Mouse (Mus musculus) megakaryocyte, embryonic 14.5 days (primary cell): Measurements from ENCODE around the gene Gm20388. TPM values are rescaled to one million over a fixed set of nuclear protein-coding genes. Genes with fewer than 3 reads are reported as not detected.
A peak's percentile ranks its signal among the peaks of the same experiment; 100 is the strongest.

Source experiments
- H3K27me3 ChIP-seq: replicated peaks from 2 replicates; pipeline ENCODE3; 2012; ENCODE audit warnings: inconsistent platforms
- H3K36me3 ChIP-seq: replicated peaks from 2 replicates; pipeline ENCODE3; 2012; ENCODE audit warnings: low read length, inconsistent platforms, mixed read lengths
- H3K4me1 ChIP-seq: 2 replicates; pipeline ENCODE4 v1.6.1; 2012; ENCODE audit warnings: inconsistent platforms
- H3K4me3 ChIP-seq: replicated peaks from 2 replicates; pipeline ENCODE3; 2012; ENCODE audit warnings: moderate library complexity, mild to moderate bottlenecking, inconsistent platforms
- H3K9me3 ChIP-seq: 2 replicates; pipeline ENCODE4 v1.6.1; 2012; ENCODE audit warnings: inconsistent platforms
- FLI1 ChIP-seq: IDR thresholded peaks from 2 replicates; pipeline ENCODE4 v1.6.1; 2012; ENCODE audit warnings: low read length, inconsistent platforms, mixed read lengths
- GATA1 ChIP-seq: IDR thresholded peaks from 3 replicates; pipeline ENCODE4 v1.6.1; 2012; ENCODE audit warnings: mixed read lengths, low read length, inconsistent platforms, borderline replicate concordance
- polyA plus RNA-seq: library from polyadenylated mRNA; stranded (reverse); fragments of >175 nt; gene quantifications from 2 replicates; pipeline ENCODE4 v1.2.3, GENCODE M21; 2012; ENCODE audit warnings: low replicate concordance; ENCODE audit not compliant: insufficient read depth

Gene Gm20388
- polyA plus RNA-seq, 1 experiment, result 111 TPM

- peaks cover 2% of the 10 kb centered on the region for H3K27me3 ChIP-seq
- H3K36me3 ChIP-seq, result peaks cover 74% of the 10 kb centered on the region
- TF ChIP-seq FLI1 (no peak), GATA1 (no peak)
These were observed 172.6 kb downstream of the Gm20388 start for GRCm38 (mm10) chr8:120083261-120083660.

GRCm38 (mm10) chr8:120084783-120085182, 174.1 kb downstream of the Gm20388 start:
- no peaks in the 10 kb centered on the region for H3K27me3 ChIP-seq
- peaks cover 8% of the 10 kb centered on the region; the same call in 1 of the 2 replicates for H3K4me1 ChIP-seq
- no peak overlapping the region for H3K4me3 ChIP-seq
- no peak for TF ChIP-seq GATA1
- TF ChIP-seq FLI1, result no peak
- H3K9me3 ChIP-seq, result no peaks in the 10 kb centered on the region
- H3K36me3 ChIP-seq, result peaks cover 83% of the 10 kb centered on the region

More at GRCm38 (mm10) chr8:120083261-120083660, 172.6 kb downstream of the Gm20388 start:
- H3K4me1 ChIP-seq, result peaks cover 7% of the 10 kb centered on the region
- peak overlapping the region; percentile 14 for H3K4me3 ChIP-seq
- no peaks in the 10 kb centered on the region for H3K9me3 ChIP-seq

GRCm38 (mm10) chr8:120089511-120089910, 178.9 kb downstream of the Gm20388 start:
- no peaks in the 10 kb centered on the region for H3K27me3 ChIP-seq
- peaks cover 20% of the 10 kb centered on the region for H3K4me1 ChIP-seq
- TF ChIP-seq GATA1 (no peak), FLI1 (no peak)
- H3K36me3 ChIP-seq, result peaks cover 91% of the 10 kb centered on the region
- peaks cover 12% of the 10 kb centered on the region for H3K9me3 ChIP-seq
- no peak overlapping the region for H3K4me3 ChIP-seq

GRCm38 (mm10) chr8:120091032-120091431, 180.4 kb downstream of the Gm20388 start:
- no peak for TF ChIP-seq FLI1
- no peak for TF ChIP-seq GATA1
- peaks cover 33% of the 10 kb centered on the region for H3K4me1 ChIP-seq
- peaks cover 91% of the 10 kb centered on the region for H3K36me3 ChIP-seq

GRCm38 (mm10) chr8:120093103-120093502, 182.5 kb downstream of the Gm20388 start:
- H3K36me3 ChIP-seq, result peaks cover 83% of the 10 kb centered on the region
- H3K9me3 ChIP-seq, result peaks cover 12% of the 10 kb centered on the region
- no peak for TF ChIP-seq FLI1
- TF ChIP-seq GATA1, result no peak
- H3K27me3 ChIP-seq, result no peaks in the 10 kb centered on the region
- no peak overlapping the region for H3K4me3 ChIP-seq
- peaks cover 46% of the 10 kb centered on the region for H3K4me1 ChIP-seq

More at GRCm38 (mm10) chr8:120091032-120091431, 180.4 kb downstream of the Gm20388 start:
- no peaks in the 10 kb centered on the region for H3K27me3 ChIP-seq
- H3K4me3 ChIP-seq, result no peak overlapping the region
- peaks cover 12% of the 10 kb centered on the region for H3K9me3 ChIP-seq

GRCm38 (mm10) chr8:120094801-120095200, 184.2 kb downstream of the Gm20388 start:
- Histone ChIP-seq H3K27me3 (no peaks in the 10 kb centered on the region), H3K36me3 (peaks cover 77% of the 10 kb centered on the region), H3K4me1 (peaks cover 60% of the 10 kb centered on the region), H3K9me3 (peaks cover 12% of the 10 kb centered on the region), H3K4me3 (no peak overlapping the region)
- TF ChIP-seq GATA1 (no peak), FLI1 (no peak)

- Histone ChIP-seq H3K9me3 (peaks cover 12% of the 10 kb centered on the region), H3K36me3 (peaks cover 62% of the 10 kb centered on the region), H3K27me3 (no peaks in the 10 kb centered on the region), H3K4me3 (no peak overlapping the region), H3K4me1 (peaks cover 67% of the 10 kb centered on the region)
- no peak for TF ChIP-seq GATA1
- TF ChIP-seq FLI1, result no peak
These were observed 185.8 kb downstream of the Gm20388 start for GRCm38 (mm10) chr8:120096486-120096885.

- peak overlapping the region; percentile 96 for H3K4me3 ChIP-seq
- H3K4me1 ChIP-seq, result peaks cover 85% of the 10 kb centered on the region
- peaks cover 35% of the 10 kb centered on the region for H3K36me3 ChIP-seq
These were observed 189.9 kb downstream of the Gm20388 start for GRCm38 (mm10) chr8:120100388-120101067.

GRCm38 (mm10) chr8:120101068-120101972, 190.7 kb downstream of the Gm20388 start, which contains the start of gene Zdhhc7:
TSS of gene Zdhhc7 (minus strand) at chr8:120101482.
- H3K36me3 ChIP-seq, result peaks cover 29% of the 10 kb centered on the region
- no peaks in the 10 kb centered on the region for H3K27me3 ChIP-seq
- no peak for TF ChIP-seq GATA1
- no peak for TF ChIP-seq FLI1
- peaks cover 81% of the 10 kb centered on the region for H3K4me1 ChIP-seq
- peak within 1 kb of the TSS; percentile 96 for H3K4me3 ChIP-seq
- H3K9me3 ChIP-seq, result no peaks in the 10 kb centered on the region

More at GRCm38 (mm10) chr8:120100388-120101067, 189.9 kb downstream of the Gm20388 start:
- no peak for TF ChIP-seq FLI1
- TF ChIP-seq GATA1, result no peak
- H3K9me3 ChIP-seq, result no peaks in the 10 kb centered on the region
- H3K27me3 ChIP-seq, result no peaks in the 10 kb centered on the region
